Mouse (Mus musculus) limb, embryonic 11.5 days (tissue): ENCODE results near the gene Itfg1. TPM values are rescaled to one million over a fixed set of nuclear protein-coding genes. Genes with fewer than 3 reads are reported as not detected.

Experiments
- ATAC-seq: fragments of 200-750 bp; cut with Nextera tagmentation; 2 replicates; pipeline ENCODE4 v1.8.0; 2017; ENCODE audit warnings: low read depth; ENCODE audit not compliant: insufficient number of reproducible peaks, low FRiP score, low TSS enrichment
- DNase-seq: peaks from one replicate; pipeline ENCODE4 v3.0.0-alpha.2; 2015; ENCODE audit warnings: low spot score
- H3K27ac ChIP-seq: fragments of 300-500 bp; sonication (generic); replicated peaks from 2 replicates; pipeline ENCODE4 v1.5.1; 2014; ENCODE audit warnings: low read depth, mild to moderate bottlenecking, low read length
- H3K27me3 ChIP-seq: fragments of 300-500 bp; sonication (generic); 2 replicates; pipeline ENCODE4 v1.6.1; 2014; ENCODE audit warnings: mild to moderate bottlenecking, low read length, mixed read lengths; ENCODE audit not compliant: control insufficient read depth, insufficient read depth
- H3K36me3 ChIP-seq: fragments of 300-500 bp; sonication (generic); 2 replicates; pipeline ENCODE4 v1.6.1; 2014; ENCODE audit warnings: mild to moderate bottlenecking, low read length, moderate library complexity, mixed read lengths; ENCODE audit not compliant: control insufficient read depth, insufficient read depth
- H3K4me1 ChIP-seq: fragments of 300-500 bp; sonication (generic); 2 replicates; pipeline ENCODE4 v1.6.1; 2014; ENCODE audit warnings: low read length, mixed read lengths; ENCODE audit not compliant: control insufficient read depth, insufficient read depth
- H3K4me2 ChIP-seq: fragments of 300-500 bp; sonication (generic); 2 replicates; pipeline ENCODE4 v1.6.1; 2014; ENCODE audit warnings: low read depth, mild to moderate bottlenecking, moderate library complexity; ENCODE audit not compliant: severe bottlenecking
- H3K4me3 ChIP-seq: fragments of 300-500 bp; sonication (generic); 2 replicates; pipeline ENCODE4 v1.5.1; 2014; ENCODE audit warnings: low read depth, low read length
- H3K9ac ChIP-seq: fragments of 300-500 bp; sonication (generic); 2 replicates; pipeline ENCODE4 v1.6.1; 2014; ENCODE audit warnings: mild to moderate bottlenecking, low read length
- H3K9me3 ChIP-seq: fragments of 300-500 bp; sonication (generic); 2 replicates; pipeline ENCODE4 v1.6.1; 2016; ENCODE audit warnings: low read length; ENCODE audit not compliant: control insufficient read depth
- WGBS: fragments of 180-500 bp; shearing (Covaris S2); extraction: QIAGEN DNeasy Blood & Tissue Kit; methylation state at CpG from one replicate; pipeline ENCODE4 v1.1.7; 2014; 5-methylcytosine and 5-hydroxymethylcytosine counted together
- polyA plus RNA-seq: library from polyadenylated mRNA; unstranded; fragments of >200 nt; fragmentation: Nextera tagmentation; extraction: Ambion mirVana; gene quantifications from 2 replicates; pipeline ENCODE4 v1.2.1, GENCODE M21; 2014

The Itfg1 gene
- polyA plus RNA-seq, 1 experiment from 2014 or later, result 64.7 TPM

DNA sequence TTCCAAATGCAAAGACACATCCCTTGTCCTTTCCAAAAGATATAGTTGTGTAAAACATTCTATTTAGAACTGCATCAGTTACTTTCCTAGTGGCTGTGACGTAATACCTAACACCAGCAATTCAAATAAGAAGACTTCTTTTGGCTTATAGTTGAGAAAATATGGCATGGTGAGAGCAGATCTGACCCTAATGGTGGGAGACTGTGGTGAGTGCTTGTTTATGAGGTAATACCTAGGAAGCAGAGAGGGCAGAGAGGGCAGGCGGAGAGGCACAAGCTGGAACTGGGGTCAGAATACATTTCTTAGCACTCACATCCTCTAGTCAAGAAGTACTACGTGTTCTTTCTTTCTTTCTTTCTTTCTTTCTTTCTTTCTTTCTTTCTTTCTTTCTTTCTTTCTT is 52.4 kb downstream of the Itfg1 start:
- ATAC-seq, result no peak
- no peaks in the 10 kb centered on the region for H3K9me3 ChIP-seq
- H3K4me3 ChIP-seq, result no peak overlapping the region
- no peak overlapping the region for H3K4me2 ChIP-seq
- no peak overlapping the region for H3K9ac ChIP-seq
- no peaks in the 10 kb centered on the region for H3K27me3 ChIP-seq
- H3K4me1 ChIP-seq, result no peaks in the 10 kb centered on the region
- no peak overlapping the region for H3K27ac ChIP-seq
- DNase-seq, result no peak
- 92% methylated on average over 3 of the region's 3 CpGs for WGBS
- no peaks in the 10 kb centered on the region for H3K36me3 ChIP-seq

DNA sequence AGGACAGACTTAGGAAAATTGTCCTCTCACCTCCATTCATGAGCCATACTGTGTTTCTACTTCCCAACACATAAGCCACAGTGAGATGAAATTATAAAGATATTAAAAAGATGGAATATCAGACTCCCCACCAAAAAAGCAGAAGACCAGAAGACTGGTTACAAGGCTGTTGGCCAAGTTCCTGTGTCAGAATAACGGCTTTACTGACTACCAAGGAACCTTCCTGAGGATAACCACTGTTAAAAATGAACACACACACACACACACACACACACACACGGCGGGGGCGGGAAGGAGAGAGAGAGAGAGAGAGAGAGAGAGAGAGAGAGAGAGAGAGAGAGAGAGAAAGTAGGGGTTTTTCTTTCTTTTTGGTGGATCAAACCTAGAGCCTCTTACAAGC is 52.8 kb downstream of the Itfg1 start:
- no peak overlapping the region for H3K4me2 ChIP-seq
- no peaks in the 10 kb centered on the region for H3K36me3 ChIP-seq
- no peaks in the 10 kb centered on the region for H3K9me3 ChIP-seq
- H3K9ac ChIP-seq, result no peak overlapping the region
- ATAC-seq, result no peak
- H3K27me3 ChIP-seq, result no peaks in the 10 kb centered on the region
- H3K27ac ChIP-seq, result no peak overlapping the region
- WGBS, result 95% methylated on average over 4 of the region's 4 CpGs
- H3K4me3 ChIP-seq, result no peak overlapping the region
- DNase-seq, result no peak
- no peaks in the 10 kb centered on the region for H3K4me1 ChIP-seq

DNA sequence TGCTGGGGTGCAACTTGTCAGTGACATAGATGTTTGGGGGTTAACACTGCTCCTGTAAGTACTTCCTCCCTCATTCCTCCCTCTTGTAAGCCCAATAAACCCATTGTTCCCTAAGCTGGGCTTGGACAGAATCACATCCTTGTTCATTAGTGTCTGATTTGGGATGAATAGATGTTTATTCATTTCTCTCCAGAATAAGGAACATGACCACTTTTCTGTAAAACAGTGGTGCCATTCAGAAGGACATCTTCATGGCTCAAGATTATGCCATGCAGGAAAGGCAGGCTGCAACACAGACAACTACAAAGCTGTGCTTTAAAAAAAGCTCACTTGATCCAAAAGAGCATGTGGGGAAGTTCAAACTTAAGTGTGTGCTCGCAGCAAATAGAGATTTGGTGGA is 55.2 kb downstream of the Itfg1 start:
- no peaks in the 10 kb centered on the region for H3K9me3 ChIP-seq
- no peaks in the 10 kb centered on the region for H3K36me3 ChIP-seq
- ATAC-seq (no peak), DNase-seq (no peak)
- H3K4me1 ChIP-seq, result no peaks in the 10 kb centered on the region
- H3K27ac ChIP-seq, result no peak overlapping the region
- H3K9ac ChIP-seq, result no peak overlapping the region
- H3K4me2 ChIP-seq, result no peak overlapping the region
- H3K27me3 ChIP-seq, result no peaks in the 10 kb centered on the region
- no peak overlapping the region for H3K4me3 ChIP-seq
- WGBS, result 88% methylated on average over 1 of the region's 1 CpGs

DNA sequence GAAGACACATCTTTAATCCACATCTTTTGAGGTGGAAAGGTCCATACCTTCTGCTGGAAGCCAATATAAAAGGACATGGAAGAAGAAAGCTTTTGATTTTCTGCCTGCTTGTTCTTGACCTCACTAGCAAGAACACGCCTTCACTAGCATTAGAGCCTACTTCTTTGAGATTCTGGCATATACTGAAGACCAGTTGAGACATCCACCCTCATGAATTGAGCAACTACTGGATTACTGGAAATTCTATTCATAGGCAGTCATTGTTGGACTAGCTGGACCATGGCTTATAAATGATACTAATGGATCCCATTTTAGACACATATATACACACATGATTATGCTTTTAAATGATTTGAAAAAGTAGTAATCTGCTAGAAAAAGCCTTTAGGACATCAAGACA is 56.9 kb downstream of the Itfg1 start:
- 85% methylated on average over 1 of the region's 1 CpGs for WGBS
- ATAC-seq (no peak), DNase-seq (no peak)
- H3K27me3 ChIP-seq, result no peaks in the 10 kb centered on the region
- H3K4me3 ChIP-seq, result no peak overlapping the region
- no peak overlapping the region for H3K9ac ChIP-seq
- no peaks in the 10 kb centered on the region for H3K9me3 ChIP-seq
- H3K4me1 ChIP-seq, result no peaks in the 10 kb centered on the region
- H3K36me3 ChIP-seq, result no peaks in the 10 kb centered on the region
- H3K4me2 ChIP-seq, result no peak overlapping the region
- H3K27ac ChIP-seq, result no peak overlapping the region

DNA sequence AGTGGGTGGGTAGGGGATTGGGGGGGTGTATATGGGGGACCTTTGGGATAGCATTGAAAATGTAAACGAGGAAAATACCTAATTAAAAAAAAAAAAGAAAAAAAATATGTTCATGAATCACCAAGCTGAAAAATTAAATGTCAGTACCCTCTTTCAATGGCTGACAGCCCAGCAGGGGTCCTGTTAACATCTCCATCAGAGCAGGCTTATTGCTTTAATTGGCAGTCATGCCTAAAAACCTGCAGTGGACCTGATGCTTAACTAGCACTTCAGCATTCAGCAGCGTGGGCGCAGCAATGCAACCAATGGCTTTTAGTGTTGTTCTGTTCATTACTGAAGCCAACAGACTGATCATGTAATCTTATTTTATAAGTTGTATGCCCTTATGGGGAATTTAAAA is 60.6 kb downstream of the Itfg1 start:
- no peaks in the 10 kb centered on the region for H3K4me1 ChIP-seq
- H3K4me3 ChIP-seq, result no peak overlapping the region
- H3K27ac ChIP-seq, result no peak overlapping the region
- H3K36me3 ChIP-seq, result no peaks in the 10 kb centered on the region
- DNase-seq (no peak), ATAC-seq (no peak)
- no peak overlapping the region for H3K9ac ChIP-seq
- H3K27me3 ChIP-seq, result no peaks in the 10 kb centered on the region
- H3K9me3 ChIP-seq, result no peaks in the 10 kb centered on the region
- WGBS, result 79% methylated on average over 3 of the region's 3 CpGs
- H3K4me2 ChIP-seq, result no peak overlapping the region

DNA sequence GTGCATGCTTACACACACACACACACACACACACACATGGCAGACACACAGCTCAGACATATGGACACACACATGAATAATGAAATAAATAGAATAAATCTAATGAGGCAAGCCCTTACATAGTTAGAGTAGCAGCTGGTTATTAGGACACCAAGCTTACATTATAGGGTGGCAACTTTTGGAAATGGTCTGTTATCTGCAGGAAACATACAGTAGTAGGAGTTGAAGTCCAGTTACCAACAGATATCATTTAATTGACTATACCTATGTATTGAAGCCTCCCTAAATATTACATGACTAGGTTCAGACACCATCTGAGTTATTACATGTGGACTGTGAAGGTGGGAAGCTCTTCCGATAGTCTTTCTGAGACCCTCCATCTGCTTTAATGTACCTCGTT is 95.7 kb downstream of the Itfg1 start:
- ATAC-seq (no peak), DNase-seq (no peak)
- no peaks in the 10 kb centered on the region for H3K27me3 ChIP-seq
- no peaks in the 10 kb centered on the region for H3K36me3 ChIP-seq
- H3K9me3 ChIP-seq, result no peaks in the 10 kb centered on the region
- no peak overlapping the region for H3K4me3 ChIP-seq
- no peak overlapping the region for H3K9ac ChIP-seq
- no peaks in the 10 kb centered on the region for H3K4me1 ChIP-seq
- no peak overlapping the region for H3K4me2 ChIP-seq
- no peak overlapping the region for H3K27ac ChIP-seq
- 96% methylated on average over 2 of the region's 2 CpGs for WGBS

DNA sequence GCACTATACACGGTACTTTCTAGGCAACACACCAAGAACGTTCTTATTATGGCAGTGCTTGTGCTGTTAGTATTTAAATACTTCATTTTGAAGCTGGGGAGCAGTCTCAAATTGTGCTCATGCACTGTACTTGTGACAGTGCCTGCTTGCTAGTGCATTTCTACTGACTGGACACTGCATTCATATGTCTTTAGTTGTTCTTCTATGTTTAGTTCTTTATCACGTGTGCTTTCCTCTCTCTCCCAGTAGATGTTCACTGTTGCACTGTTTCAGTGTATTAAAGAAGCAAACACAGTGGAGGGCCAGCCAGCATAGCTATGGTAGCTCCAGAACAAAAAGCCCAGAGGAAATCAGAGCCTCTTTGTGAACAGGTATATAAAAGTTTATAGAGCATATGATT is 110.2 kb downstream of the Itfg1 start:
- Histone ChIP-seq H3K4me3 (no peak overlapping the region), H3K9me3 (no peaks in the 10 kb centered on the region), H3K27me3 (no peaks in the 10 kb centered on the region), H3K4me2 (no peak overlapping the region), H3K4me1 (no peaks in the 10 kb centered on the region), H3K36me3 (no peaks in the 10 kb centered on the region), H3K9ac (no peak overlapping the region), H3K27ac (no peak overlapping the region)
- 91% methylated on average over 3 of the region's 3 CpGs for WGBS
- ATAC-seq, result no peak
- no peak for DNase-seq

DNA sequence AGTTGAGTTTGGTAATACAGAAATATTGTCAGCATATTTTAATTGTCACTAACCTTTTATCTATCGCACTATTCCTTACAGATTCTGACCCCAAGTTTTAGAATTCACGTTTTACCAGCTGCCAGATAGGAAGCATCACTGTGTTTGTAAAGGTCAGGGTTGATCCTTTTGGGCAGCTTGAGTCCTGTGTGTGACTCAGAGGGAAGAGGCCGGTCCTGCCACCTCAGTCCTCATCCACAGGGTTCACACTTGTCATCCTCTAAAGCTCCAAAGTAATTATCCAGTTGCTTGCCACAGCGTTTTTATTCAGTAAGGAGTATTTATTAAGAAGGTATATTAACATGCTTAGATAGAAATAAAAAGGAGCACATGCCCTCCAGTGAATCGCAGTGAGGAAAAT is 123.5 kb downstream of the Itfg1 start:
- Histone ChIP-seq H3K4me3 (no peak overlapping the region), H3K4me1 (no peaks in the 10 kb centered on the region), H3K9me3 (no peaks in the 10 kb centered on the region), H3K27me3 (no peaks in the 10 kb centered on the region), H3K9ac (no peak overlapping the region), H3K4me2 (no peak overlapping the region), H3K36me3 (no peaks in the 10 kb centered on the region), H3K27ac (no peak overlapping the region)
- 84% methylated on average over 5 of the region's 5 CpGs for WGBS
- ATAC-seq (no peak), DNase-seq (no peak)

DNA sequence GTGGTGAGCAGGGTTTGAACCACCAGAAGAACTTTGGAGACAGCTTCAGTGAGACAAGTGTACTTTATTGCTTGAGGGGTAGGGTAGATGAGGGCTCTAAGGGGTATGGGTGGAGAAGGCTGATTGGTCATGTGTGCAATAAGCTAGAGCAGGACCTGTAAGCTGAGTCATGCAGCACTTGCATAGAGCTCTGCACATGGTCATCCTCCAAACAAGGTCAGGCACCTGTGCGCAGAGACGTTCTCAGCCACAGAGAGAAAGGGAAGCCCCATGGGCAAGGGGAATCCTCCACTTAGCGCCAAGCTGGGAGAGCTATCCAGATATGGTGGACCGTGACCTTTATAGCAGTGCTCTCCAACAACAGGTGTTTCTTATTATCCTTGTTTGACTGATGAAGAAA is 124.0 kb downstream of the Itfg1 start:
- DNase-seq (no peak), ATAC-seq (no peak)
- H3K4me2 ChIP-seq, result no peak overlapping the region
- no peak overlapping the region for H3K4me3 ChIP-seq
- H3K9ac ChIP-seq, result no peak overlapping the region
- no peaks in the 10 kb centered on the region for H3K9me3 ChIP-seq
- no peaks in the 10 kb centered on the region for H3K36me3 ChIP-seq
- H3K4me1 ChIP-seq, result no peaks in the 10 kb centered on the region
- 70% methylated on average over 4 of the region's 4 CpGs for WGBS
- H3K27me3 ChIP-seq, result no peaks in the 10 kb centered on the region
- no peak overlapping the region for H3K27ac ChIP-seq
